Mouse (Mus musculus) cerebellum, adult 11 months (tissue): ENCODE data around the gene Pik3c2a.
"Not testable (repeated sequence)": the region's sequence is repeated elsewhere in the genome, so short reads cannot be mapped to it uniquely, and the experiment has no call there.

ENCODE experiments used
- DNase-seq: peaks from one replicate; pipeline ENCODE4 v3.0.0; 2022

Gene Pik3c2a

DNA sequence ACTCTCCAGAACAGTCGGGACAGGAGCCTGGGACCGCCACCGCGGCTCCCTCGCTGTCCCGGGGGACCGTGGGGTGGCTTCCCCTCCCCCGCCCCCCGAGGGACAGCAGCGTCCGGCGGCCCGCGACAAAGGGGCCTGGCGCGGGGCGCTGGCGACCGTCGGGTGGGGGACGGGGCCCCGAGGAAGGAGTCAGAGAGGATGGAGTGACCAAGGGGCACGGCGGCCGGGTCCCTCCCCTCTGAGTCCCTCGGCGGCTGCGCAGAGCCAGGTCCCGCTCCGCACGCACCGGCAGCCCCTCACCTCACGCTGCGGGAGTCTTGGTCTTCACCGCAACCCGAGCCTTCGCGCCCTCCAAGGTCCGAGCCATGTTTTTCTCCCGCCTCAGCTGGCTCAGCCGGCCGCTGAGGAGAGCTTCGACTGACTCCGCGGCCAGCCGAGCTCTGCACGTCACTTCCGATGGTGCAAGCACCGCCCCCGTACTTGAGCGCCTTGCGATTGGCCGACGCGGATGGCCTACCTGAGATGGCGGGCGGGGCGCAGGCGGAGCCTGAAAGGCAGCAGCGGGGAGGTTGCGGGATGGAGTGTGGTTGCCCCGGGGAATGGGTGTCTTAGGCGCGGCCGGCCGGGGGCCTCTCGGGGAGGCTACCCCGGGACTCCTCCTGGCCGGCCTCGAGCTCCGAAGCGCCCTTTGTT is at the start of gene Pik3c2a:
Pik3c2a (minus strand) TSS at position 446 of the 693 bp plus-strand sequence.
- peak; percentile 93 for DNase-seq

DNA sequence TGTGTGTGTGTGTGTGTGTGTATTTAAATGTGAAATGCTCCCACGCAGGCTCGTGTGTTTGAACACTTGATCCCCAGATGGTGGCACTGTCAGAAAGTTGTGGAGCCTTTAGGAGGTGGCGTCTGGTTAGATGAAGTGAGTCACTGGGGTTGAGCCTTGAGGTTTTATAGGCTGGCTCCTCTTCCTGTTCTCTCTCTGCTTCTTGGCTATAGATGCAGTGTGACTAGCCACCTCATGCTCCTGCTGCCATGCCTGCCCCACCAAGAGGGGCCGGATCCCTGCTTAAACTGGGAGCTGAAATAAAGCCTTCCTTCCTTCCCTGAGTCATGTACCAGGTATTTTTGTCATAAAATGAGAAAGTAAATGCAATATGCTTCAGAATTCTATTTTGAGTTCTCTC is 47.9 kb upstream of the Pik3c2a start:
- DNase-seq, result no peak

DNA sequence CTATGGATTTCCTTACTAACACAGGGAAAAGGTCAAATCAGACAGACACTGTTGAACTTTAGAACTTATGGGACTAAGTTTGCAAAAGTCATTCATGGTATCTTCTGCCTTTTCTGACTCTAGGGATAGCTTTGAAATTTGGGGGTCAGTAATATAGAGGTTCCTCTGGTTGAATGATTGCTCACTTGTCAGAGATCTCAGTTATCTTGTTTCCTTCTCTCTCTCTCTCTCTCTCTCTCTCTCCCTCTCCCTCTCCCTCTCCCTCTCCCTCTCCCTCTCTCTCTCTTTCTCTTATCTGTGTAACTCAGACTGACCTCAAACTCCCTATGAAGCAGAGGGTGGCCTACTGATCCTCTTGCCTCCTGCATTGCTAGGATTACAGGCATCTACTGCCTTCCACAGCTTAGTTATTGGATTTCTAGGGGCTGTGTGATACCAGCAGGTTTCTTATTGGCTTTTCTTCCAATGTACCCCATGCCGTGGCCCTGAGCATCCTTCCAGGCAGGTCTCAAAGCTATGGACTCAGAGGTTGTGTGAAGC is 41.9 kb upstream of the Pik3c2a start:
- DNase-seq, result no peak

DNA sequence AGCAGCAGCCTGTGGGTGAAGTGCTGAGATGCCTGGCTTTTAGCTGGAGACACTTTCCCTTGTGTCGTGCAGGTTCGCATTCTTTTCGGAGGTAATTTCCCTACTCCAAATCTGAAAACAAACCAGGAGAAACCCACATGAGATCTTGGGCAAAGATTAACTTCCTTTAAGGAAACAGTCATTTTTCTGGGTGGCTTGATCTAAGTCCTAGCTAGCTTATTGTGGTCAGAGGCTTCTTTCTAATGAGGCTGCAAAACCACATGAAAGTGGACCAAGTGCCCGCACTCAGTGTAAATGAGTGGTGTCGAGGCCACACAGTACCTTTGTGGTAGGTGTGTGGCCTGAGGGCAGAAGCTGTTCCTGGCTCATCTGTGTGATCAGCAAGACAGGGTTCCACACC is 41.0 kb upstream of the Pik3c2a start:
- DNase-seq, result no peak

DNA sequence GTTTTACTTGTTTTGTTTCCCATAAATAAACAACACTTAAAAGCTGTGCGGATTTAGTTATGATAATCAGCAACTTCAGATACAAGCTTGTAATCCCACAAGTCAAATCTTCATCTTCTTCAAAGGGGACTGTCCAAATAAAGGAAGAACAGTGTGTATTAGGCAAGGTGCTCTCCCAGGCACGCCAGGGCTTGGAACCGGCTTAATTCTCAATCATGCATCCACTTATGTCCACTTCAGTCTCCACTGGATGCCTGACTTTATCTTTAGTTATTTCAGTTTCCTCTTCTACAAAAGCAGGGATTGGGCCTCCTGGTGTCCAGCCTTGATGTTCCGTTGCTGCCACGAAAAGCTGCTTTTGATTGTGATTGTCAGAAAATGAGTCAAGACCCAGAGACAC is 40.5 kb upstream of the Pik3c2a start:
- no peak for DNase-seq

DNA sequence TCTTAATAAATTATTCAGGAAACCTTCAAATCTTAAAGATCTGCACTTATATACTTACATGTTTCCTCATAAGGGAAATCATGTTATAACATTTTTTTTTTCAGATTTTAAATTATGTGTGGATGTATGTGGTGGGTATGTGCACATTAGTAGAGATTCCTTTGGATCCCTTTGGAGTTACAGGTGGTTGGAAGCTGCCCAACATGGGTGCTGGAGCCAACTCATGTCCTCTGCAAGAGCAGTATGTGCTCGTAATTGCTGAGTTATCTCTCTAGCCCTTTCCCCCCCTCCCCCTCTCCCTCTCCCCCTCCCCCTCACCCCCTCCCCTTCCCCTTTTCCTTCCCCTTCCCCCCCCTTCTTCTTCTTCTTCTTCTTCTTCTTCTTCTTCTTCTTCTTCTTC is 39.9 kb upstream of the Pik3c2a start:
- DNase-seq, result no peak

DNA sequence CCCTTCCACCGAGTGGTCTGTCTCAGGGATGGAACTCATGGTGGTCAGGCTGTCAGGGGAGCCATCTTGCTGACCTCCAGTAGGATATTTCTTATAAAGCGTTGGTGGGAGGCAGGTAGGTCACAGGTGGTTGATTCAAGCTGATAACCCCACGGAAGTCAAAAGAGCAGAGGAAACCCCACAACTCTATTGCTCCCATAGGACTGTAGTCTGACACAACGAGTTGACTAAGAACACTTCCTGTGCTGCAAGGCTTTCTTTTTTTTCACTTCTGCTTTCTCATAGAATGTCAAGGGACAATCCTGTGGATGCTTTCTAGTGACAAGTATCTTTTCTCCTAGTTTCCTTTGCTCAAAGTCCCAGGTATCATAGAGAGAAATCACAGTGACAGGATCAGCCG is 33.0 kb upstream of the Pik3c2a start:
- no peak for DNase-seq

DNA sequence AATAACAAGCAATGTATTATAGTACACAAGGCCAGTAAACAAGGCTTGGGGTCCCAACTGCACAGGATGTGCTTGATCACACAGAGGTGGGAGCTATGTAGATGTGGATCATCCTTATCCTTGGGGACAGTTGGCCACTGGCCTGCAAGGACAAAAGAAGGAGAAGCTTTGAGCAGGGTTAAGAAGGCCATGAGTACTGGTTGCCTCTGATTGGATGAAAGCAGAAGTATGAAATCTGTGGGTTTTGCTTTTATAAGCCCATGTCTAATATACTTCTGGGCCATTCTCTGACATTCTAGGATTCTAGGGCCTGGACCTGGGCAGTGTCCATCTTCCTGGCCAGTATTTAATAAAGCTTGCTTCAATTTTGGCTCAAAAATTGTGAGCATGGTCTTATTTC is 32.6 kb upstream of the Pik3c2a start:
- DNase-seq, result no peak

DNA sequence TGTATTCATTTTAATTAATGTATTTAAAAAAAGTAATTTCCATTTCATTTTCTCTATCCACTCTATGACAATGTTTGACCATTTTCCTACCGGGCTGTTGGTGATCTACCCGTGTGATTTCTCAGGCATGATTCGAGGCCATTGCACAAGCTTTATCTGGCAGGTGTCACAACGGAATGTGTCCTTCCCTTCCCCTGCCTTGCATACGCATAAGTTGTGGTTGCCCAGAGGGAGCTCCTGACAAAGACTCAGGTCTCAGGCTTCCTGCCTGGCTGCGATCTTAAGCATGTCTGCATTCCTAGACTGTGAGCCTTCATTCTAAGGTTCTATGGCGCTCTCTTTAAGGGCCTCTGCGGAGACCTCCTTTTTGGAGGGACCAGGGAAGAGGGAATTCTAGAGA is 18.9 kb upstream of the Pik3c2a start:
- no peak for DNase-seq

DNA sequence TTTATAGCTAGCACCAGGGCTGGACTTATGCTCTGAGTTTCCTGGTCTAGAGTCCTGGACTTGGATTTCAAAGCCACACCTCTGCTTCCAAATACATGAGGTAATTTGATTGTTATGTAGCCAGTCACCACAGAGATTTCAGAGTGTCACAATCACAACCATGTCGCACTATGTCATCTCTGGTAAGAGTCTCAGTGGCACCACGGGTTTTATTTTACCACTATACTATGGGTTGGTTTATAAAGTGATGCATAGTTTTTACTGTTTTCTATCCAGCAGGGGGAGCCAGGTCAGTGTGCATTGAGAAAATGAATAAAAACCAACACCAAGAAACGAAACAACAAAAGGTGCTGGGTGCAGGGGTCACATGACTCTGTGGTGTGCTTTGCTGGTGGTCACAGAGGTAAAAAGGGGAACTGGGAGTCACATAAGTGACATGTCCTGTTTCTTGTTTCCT is 15.8 kb upstream of the Pik3c2a start:
- DNase-seq, result no peak

DNA sequence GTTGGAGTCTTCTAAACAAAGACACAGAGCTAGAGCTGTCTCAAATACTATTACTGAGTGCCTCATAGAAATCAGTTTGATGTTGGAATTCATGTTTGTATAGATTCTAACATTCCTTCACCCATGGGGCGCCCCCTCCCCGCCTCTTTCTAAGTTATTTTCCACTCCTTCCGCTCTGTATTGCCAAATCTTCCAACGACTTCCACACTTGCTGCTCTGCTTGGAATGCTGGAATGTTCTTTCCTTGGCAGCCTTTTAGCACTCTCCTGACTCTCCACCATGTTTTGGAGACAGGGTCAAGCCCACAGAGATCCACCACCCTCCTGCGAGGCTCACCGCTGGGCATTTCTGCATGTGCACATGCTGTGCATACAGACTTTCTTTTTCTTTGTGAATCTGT is 14.1 kb upstream of the Pik3c2a start:
- no peak for DNase-seq

DNA sequence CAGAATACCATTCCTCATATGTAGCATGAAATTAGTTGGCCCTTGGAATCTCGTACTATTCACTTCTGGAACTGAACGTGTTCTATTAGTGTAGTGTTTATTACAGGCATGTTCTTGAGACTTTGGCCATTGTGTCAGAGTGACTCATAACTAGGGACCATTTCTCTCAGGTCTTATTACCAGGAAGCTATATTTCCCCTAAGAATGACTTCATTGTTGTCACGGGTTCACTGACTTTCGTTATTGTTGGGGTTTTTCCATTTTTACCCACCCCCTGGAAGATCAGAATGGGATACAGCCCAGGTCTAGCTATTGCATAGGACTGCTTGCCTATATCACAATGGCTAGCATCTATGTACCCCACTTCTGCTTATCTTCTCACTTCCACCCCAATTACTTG is 13.7 kb upstream of the Pik3c2a start:
- no peak for DNase-seq

DNA sequence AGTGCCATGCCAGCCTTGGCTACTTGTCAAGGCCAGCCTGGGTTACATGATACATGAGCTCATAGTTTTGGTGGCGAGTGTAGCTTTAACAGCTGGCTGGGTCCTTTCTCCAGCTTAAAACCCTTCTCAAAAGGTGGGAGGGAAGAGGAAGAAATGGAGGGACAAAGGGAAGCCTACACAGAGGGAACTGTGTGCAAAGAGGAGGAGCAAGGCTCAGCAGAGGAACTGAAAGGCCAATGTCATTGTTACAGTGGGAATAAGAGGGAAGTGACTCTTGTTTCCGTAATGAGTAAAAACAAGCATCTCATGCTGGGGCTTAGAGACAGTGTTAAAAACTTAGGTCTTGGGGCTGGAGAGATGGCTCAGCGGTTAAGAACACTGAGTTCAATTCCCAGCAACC is 3.4 kb upstream of the Pik3c2a start:
- no peak for DNase-seq

DNA sequence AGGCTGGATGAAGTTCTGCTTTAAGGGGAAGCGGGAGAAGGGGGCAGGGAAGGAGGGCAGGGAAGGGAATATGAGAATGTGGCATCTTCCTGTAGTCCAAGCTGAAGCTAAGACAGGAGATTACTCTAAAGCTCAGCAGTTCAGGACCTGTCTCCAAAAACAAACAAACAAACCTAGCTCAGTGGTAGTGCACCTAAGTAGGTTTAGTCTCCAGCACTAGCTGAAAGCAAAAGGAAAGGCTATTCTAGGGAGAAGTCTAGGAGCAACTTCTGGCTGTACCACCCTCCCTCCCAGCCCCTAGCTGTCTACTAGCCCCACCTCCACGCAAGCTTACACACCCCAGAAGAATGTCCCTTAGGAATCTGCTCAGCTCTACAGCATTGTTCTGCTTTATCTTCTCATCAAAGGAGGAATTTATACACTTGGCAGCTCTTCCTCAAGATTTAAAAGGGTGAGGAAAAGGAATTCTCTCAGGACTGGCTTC is 1.1 kb upstream of the Pik3c2a start:
- DNase-seq, result peak; percentile 14

DNA sequence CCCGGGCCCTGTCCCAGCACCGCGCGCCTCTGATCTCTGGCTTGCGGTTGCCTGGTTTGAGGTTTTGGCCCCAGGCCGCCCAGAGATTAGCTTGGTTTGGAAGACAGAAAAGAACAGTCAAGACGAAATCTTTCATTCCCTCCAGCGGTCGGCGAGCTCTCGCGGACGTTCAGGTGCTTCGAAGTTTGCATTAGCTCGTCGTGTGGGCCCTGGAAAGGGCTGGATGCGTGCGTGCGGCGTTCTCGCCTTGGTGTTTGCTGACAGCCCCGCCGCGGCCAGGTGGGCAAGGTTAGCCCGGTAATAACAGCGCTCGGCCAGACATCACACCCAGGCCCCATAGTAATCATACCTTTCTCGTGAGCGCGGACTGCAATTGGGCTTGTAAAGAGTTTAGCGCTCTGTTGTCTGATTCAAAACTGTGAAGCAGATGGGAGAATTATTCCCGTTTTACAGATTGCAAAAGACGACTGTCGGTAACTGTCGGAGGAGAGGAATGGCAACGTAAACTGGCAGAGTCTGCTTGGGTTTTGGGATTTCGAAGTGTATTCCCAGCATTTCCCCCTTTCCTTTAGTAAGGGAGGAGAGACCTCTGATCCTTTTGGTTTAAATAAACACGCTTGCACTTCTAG is 562 bp upstream of the Pik3c2a start:
- DNase-seq, result no peak

DNA sequence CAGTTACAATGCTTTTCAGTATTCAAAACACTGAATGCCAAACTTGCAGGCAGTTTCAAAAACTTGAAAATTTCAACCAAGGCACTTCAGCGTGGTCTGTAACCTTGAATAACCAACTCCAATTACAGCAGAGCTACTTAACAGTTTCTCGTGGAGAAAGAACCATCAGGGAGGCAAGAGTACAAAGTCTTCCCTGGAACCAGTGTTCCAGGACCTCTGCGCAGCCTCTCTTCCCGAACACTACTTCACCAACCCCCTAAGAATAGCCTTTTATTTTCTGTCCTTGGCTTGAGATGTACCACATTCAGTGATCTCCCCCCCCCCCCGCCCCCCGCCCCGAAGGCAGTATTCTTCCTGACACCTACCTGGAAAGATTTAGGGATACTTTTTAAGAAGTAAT is 1.0 kb downstream of the Pik3c2a start:
- no peak for DNase-seq

DNA sequence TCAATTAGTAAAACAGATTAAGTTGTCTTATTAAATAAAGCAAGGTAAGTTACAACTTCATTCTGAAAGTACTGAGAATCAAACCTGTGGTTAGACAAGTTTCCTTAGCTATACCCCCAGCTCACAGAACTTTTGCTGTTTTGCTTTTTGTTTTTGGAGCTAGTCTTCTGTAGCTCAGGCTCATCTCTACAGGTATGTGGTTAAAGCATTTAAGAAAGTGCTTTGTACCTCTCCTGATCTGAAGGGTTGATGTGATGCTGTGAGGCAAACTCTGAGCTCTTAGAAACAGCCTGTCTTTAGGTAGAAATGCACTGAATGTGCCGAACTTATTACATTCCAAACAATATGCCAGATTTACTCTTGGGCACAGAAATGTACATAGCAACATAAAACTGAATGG is 1.9 kb downstream of the Pik3c2a start:
- no peak for DNase-seq

DNA sequence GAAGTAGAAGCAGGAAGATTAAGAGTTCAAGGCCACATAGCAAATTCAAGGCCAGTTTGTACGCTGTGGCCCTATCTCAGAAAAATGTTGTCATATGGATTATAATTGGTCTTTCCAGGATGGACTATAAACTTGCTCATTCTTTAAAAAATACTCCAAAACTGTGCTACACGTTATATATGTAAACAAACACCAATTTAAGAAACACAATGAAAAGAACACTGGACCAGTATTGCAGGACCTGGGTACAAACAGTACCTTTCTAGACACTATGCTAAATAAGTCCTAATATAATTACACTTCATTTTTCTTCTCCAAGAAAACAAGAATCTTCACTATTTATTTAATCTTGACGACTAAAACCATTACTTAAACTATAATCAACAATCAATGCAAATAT is 11.6 kb downstream of the Pik3c2a start:
- DNase-seq, result no peak

DNA sequence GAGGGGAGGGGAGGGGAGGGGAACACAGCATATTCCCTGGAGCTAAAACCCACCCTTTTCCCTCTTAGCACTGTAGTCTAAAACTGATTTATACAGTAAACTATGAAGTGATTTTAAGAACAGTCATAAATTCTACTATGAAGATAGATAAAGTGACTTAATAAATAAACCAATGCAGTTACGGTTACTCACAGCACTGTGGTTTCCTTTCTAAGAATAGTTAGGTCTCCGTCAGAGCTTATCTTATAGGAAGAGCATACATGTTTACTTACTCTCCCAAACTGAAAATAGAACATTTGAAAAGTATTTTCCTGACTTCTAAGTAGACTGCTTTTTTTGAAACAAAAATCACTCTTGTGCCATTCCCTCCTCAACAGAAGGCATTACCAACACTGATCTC is 12.3 kb downstream of the Pik3c2a start:
- no peak for DNase-seq

DNA sequence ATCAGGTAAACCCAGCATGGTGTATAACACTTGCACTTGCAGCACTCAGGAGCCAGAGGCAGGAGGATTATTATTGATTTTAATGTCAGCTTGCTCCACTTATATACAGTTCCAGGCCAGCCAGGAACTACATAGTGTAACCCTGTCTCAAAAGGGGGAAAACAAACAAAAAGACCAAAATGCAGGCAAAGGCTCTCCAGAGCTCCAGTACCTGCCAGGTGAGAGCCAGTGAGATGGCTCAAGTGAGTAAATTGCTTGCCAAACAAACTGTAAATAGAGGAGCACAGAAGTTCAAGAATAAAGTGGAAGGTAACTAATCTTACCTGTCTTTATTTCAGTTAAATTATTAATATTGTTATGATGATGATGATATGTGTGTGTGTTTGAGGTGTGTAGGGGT is 16.0 kb downstream of the Pik3c2a start:
- no peak for DNase-seq

DNA sequence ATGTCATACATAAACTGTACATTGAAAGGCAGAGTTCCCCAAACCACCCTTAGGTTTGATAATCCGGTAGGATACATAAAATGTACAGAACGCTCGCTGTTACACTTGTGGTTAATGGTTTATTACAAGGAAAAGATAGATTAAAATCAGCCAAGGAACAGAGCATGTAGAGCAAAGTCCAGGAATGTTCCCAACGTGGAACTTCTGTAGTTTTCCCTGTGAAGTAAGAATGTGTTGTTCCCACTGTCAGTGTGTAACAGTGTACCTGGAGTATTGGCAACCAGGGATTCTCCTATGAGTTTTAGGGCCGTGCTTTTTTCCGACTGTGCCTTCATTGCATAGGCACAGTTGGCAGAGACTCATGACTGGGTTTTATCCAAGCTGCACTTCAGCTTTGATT is 17.5 kb downstream of the Pik3c2a start:
- DNase-seq, result no peak

DNA sequence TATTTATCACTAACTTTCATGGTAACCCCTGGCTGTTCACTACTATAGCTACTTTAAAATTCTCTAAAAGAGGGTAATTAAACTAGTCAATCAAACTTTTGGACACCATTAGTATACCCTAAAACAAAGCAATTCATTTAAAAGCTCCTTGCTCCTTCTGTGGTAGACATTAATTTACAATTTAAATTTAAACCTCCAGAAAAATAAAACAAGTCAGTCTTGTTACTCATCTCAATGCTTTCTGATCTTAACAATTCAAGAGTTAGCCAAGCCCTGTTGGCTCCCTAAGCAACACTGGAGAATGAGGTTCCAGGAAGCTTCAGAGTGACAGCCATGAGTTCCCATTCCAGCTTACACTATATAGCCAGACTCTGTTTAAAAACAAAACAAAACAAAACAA is 22.2 kb downstream of the Pik3c2a start:
- DNase-seq, result no peak

DNA sequence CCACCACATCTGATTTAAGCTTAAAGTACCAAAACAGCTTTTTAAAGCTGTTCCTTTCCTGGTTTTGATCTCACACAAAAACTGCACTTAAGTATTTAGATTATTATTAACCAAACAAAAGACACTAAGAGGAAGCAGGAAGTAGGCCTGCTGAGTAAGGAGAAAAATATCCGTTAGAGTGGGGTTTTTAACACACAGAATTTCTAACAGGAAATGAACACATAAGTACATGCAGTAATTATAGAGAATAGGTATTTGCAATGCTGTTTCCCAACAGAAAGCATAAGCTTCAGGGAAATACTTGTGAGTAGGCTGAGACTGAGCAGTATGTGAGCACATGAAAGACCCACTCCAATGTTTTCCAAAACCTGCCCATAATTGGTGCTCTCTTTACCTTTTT is 33.8 kb downstream of the Pik3c2a start:
- no peak for DNase-seq

DNA sequence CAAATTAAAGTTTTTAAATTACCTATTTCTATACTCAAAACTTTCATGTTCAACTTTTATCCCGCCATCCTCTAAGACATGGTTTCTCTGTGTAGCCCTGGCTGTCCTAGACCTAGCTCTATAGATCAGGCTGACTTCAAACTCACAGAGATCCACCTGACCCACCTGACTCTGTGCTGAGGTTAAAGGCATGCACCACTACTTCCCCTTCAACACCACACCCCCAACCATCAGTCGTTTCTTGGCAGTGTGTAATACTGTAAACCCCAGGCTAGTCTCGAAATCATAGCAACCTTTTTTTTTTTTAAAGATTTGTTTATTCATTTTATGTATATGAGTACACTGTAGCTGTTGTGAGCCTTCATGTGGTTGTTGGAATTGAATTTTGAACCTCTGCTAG is 50.9 kb downstream of the Pik3c2a start:
- DNase-seq, result no peak

DNA sequence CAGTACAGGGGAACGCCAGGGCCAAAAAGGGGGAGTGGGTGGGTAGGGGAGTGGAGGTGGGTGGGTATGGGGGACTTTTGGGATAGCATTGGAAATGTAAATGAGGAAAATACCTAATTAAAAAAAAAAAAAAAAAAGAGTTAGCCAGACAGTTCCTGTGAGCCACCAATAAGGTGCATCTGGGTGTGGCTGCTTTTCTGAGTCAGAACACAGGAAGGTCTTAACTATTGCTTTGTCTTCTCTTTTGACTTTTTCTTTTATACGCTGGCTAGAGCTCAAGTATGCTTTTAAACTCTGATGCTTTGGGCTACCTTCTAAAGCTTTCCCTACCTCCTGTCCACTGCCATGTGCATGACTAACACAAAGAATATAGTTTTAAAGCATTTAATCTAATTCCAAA is 55.9 kb downstream of the Pik3c2a start:
- DNase-seq, result not testable (repeated sequence)
